Mouse (Mus musculus) limb, embryonic 11.5 days (tissue): ENCODE data around the gene Dapk2. TPM values are rescaled to one million over a fixed set of nuclear protein-coding genes. Genes with fewer than 3 reads are reported as not detected.
A peak's percentile ranks its signal among the peaks of the same experiment; 100 is the strongest.

Source experiments
- ATAC-seq: fragments of 200-750 bp; cut with Nextera tagmentation; 2 replicates; pipeline ENCODE4 v1.8.0; 2017; ENCODE audit warnings: low read depth; ENCODE audit not compliant: insufficient number of reproducible peaks, low FRiP score, low TSS enrichment
- DNase-seq: peaks from one replicate; pipeline ENCODE4 v3.0.0-alpha.2; 2015; ENCODE audit warnings: low spot score
- H3K27ac ChIP-seq: fragments of 300-500 bp; sonication (generic); replicated peaks from 2 replicates; pipeline ENCODE4 v1.5.1; 2014; ENCODE audit warnings: low read depth, mild to moderate bottlenecking, low read length
- H3K27me3 ChIP-seq: fragments of 300-500 bp; sonication (generic); 2 replicates; pipeline ENCODE4 v1.6.1; 2014; ENCODE audit warnings: mild to moderate bottlenecking, low read length, mixed read lengths; ENCODE audit not compliant: control insufficient read depth, insufficient read depth
- H3K36me3 ChIP-seq: fragments of 300-500 bp; sonication (generic); 2 replicates; pipeline ENCODE4 v1.6.1; 2014; ENCODE audit warnings: mild to moderate bottlenecking, low read length, moderate library complexity, mixed read lengths; ENCODE audit not compliant: control insufficient read depth, insufficient read depth
- H3K4me1 ChIP-seq: fragments of 300-500 bp; sonication (generic); 2 replicates; pipeline ENCODE4 v1.6.1; 2014; ENCODE audit warnings: low read length, mixed read lengths; ENCODE audit not compliant: control insufficient read depth, insufficient read depth
- H3K4me2 ChIP-seq: fragments of 300-500 bp; sonication (generic); 2 replicates; pipeline ENCODE4 v1.6.1; 2014; ENCODE audit warnings: low read depth, mild to moderate bottlenecking, moderate library complexity; ENCODE audit not compliant: severe bottlenecking
- H3K4me3 ChIP-seq: fragments of 300-500 bp; sonication (generic); 2 replicates; pipeline ENCODE4 v1.5.1; 2014; ENCODE audit warnings: low read depth, low read length
- H3K9ac ChIP-seq: fragments of 300-500 bp; sonication (generic); 2 replicates; pipeline ENCODE4 v1.6.1; 2014; ENCODE audit warnings: mild to moderate bottlenecking, low read length
- H3K9me3 ChIP-seq: fragments of 300-500 bp; sonication (generic); 2 replicates; pipeline ENCODE4 v1.6.1; 2016; ENCODE audit warnings: low read length; ENCODE audit not compliant: control insufficient read depth
- whole genome bisulfite sequencing: fragments of 180-500 bp; shearing (Covaris S2); extraction: QIAGEN DNeasy Blood & Tissue Kit; methylation state at CpG from one replicate; pipeline ENCODE4 v1.1.7; 2014; 5-methylcytosine and 5-hydroxymethylcytosine counted together
- polyA plus RNA-seq: library from polyadenylated mRNA; unstranded; fragments of >200 nt; fragmentation: Nextera tagmentation; extraction: Ambion mirVana; gene quantifications from 2 replicates; pipeline ENCODE4 v1.2.1, GENCODE M21; 2014

The Dapk2 gene
- polyA plus RNA-seq, 1 experiment from 2014 or later, result 4.0 TPM

GRCm38 (mm10) chr9:66239173-66239572 is 81.2 kb downstream of the Dapk2 start:
- 68% methylated on average over 7 of the region's 7 CpGs for WGBS

GRCm38 (mm10) chr9:66239691-66240090 is 81.7 kb downstream of the Dapk2 start:
- no peak overlapping the region for H3K4me3 ChIP-seq
- no peaks in the 10 kb centered on the region for H3K36me3 ChIP-seq
- no peaks in the 10 kb centered on the region for H3K27me3 ChIP-seq
- no peak overlapping the region for H3K27ac ChIP-seq
- WGBS, result 78% methylated on average over 3 of the region's 3 CpGs
- no peak overlapping the region for H3K4me2 ChIP-seq
- no peaks in the 10 kb centered on the region for H3K4me1 ChIP-seq
- no peak for DNase-seq
- H3K9me3 ChIP-seq, result no peaks in the 10 kb centered on the region
- no peak for ATAC-seq
- no peak overlapping the region for H3K9ac ChIP-seq

More at GRCm38 (mm10) chr9:66239173-66239572, 81.2 kb downstream of the Dapk2 start:
- Histone ChIP-seq H3K27me3 (no peaks in the 10 kb centered on the region), H3K9ac (no peak overlapping the region), H3K4me1 (no peaks in the 10 kb centered on the region), H3K27ac (no peak overlapping the region), H3K4me3 (no peak overlapping the region), H3K36me3 (no peaks in the 10 kb centered on the region), H3K4me2 (no peak overlapping the region), H3K9me3 (no peaks in the 10 kb centered on the region)
- ATAC-seq (no peak), DNase-seq (no peak)

GRCm38 (mm10) chr9:66240493-66240892 is 82.5 kb downstream of the Dapk2 start:
- Histone ChIP-seq H3K27me3 (no peaks in the 10 kb centered on the region), H3K27ac (no peak overlapping the region), H3K9ac (no peak overlapping the region), H3K36me3 (no peaks in the 10 kb centered on the region), H3K4me3 (no peak overlapping the region), H3K4me2 (no peak overlapping the region), H3K4me1 (no peaks in the 10 kb centered on the region), H3K9me3 (no peaks in the 10 kb centered on the region)
- ATAC-seq, result no peak
- DNase-seq, result no peak
- WGBS, result 72% methylated on average over 4 of the region's 4 CpGs

GRCm38 (mm10) chr9:66240991-66241390 is 83.0 kb downstream of the Dapk2 start:
- Histone ChIP-seq H3K27ac (no peak overlapping the region), H3K4me2 (no peak overlapping the region), H3K9ac (no peak overlapping the region), H3K36me3 (no peaks in the 10 kb centered on the region), H3K4me1 (no peaks in the 10 kb centered on the region), H3K4me3 (no peak overlapping the region), H3K27me3 (no peaks in the 10 kb centered on the region), H3K9me3 (no peaks in the 10 kb centered on the region)
- ATAC-seq (no peak), DNase-seq (peak; percentile 59)
- 50% methylated on average over 3 of the region's 3 CpGs for WGBS

GRCm38 (mm10) chr9:66241722-66242121 is 83.7 kb downstream of the Dapk2 start:
- no peaks in the 10 kb centered on the region for H3K36me3 ChIP-seq
- H3K4me3 ChIP-seq, result no peak overlapping the region
- H3K4me1 ChIP-seq, result no peaks in the 10 kb centered on the region
- no peak for ATAC-seq
- H3K9ac ChIP-seq, result no peak overlapping the region
- H3K27me3 ChIP-seq, result no peaks in the 10 kb centered on the region
- H3K9me3 ChIP-seq, result no peaks in the 10 kb centered on the region
- DNase-seq, result no peak
- no peak overlapping the region for H3K27ac ChIP-seq
- H3K4me2 ChIP-seq, result no peak overlapping the region
- 85% methylated on average over 4 of the region's 4 CpGs for WGBS

- ATAC-seq, result no peak
- 80% methylated on average over 4 of the region's 4 CpGs for WGBS
Observed at GRCm38 (mm10) chr9:66243240-66243639, 85.2 kb downstream of the Dapk2 start.

GRCm38 (mm10) chr9:66244079-66244478 is 86.1 kb downstream of the Dapk2 start:
- H3K36me3 ChIP-seq, result no peaks in the 10 kb centered on the region
- WGBS, result 92% methylated on average over 5 of the region's 5 CpGs
- H3K27me3 ChIP-seq, result no peaks in the 10 kb centered on the region
- H3K9ac ChIP-seq, result no peak overlapping the region
- H3K4me1 ChIP-seq, result no peaks in the 10 kb centered on the region
- DNase-seq, result no peak
- H3K4me3 ChIP-seq, result no peak overlapping the region
- no peaks in the 10 kb centered on the region for H3K9me3 ChIP-seq
- no peak overlapping the region for H3K4me2 ChIP-seq
- no peak overlapping the region for H3K27ac ChIP-seq
- no peak for ATAC-seq

More at GRCm38 (mm10) chr9:66243240-66243639, 85.2 kb downstream of the Dapk2 start:
- H3K36me3 ChIP-seq, result no peaks in the 10 kb centered on the region
- no peak for DNase-seq
- no peaks in the 10 kb centered on the region for H3K9me3 ChIP-seq
- no peak overlapping the region for H3K4me2 ChIP-seq
- no peak overlapping the region for H3K4me3 ChIP-seq
- H3K27ac ChIP-seq, result no peak overlapping the region
- H3K27me3 ChIP-seq, result no peaks in the 10 kb centered on the region
- no peaks in the 10 kb centered on the region for H3K4me1 ChIP-seq
- no peak overlapping the region for H3K9ac ChIP-seq

- H3K9ac ChIP-seq, result no peak overlapping the region
- H3K4me3 ChIP-seq, result no peak overlapping the region
- ATAC-seq (no peak), DNase-seq (no peak)
- no peaks in the 10 kb centered on the region for H3K27me3 ChIP-seq
- 72% methylated on average over 4 of the region's 4 CpGs for WGBS
- no peaks in the 10 kb centered on the region for H3K36me3 ChIP-seq
- H3K9me3 ChIP-seq, result no peaks in the 10 kb centered on the region
- H3K4me1 ChIP-seq, result peaks cover under 1% of the 10 kb centered on the region; the same call in 1 of the 2 replicates
- no peak overlapping the region for H3K27ac ChIP-seq
- H3K4me2 ChIP-seq, result no peak overlapping the region
Observed at GRCm38 (mm10) chr9:66245707-66246106, 87.7 kb downstream of the Dapk2 start.

GRCm38 (mm10) chr9:66249281-66249680 is 91.3 kb downstream of the Dapk2 start:
- no peak for ATAC-seq
- Histone ChIP-seq H3K36me3 (no peaks in the 10 kb centered on the region), H3K4me1 (peaks cover 12% of the 10 kb centered on the region), H3K9ac (no peak overlapping the region), H3K27me3 (no peaks in the 10 kb centered on the region), H3K9me3 (no peaks in the 10 kb centered on the region), H3K4me3 (no peak overlapping the region), H3K27ac (no peak overlapping the region), H3K4me2 (no peak overlapping the region)
- 93% methylated on average over 6 of the region's 6 CpGs for WGBS
- DNase-seq, result no peak
